Mouse (Mus musculus): ENCODE data around the gene Pxmp2.

DNA sequence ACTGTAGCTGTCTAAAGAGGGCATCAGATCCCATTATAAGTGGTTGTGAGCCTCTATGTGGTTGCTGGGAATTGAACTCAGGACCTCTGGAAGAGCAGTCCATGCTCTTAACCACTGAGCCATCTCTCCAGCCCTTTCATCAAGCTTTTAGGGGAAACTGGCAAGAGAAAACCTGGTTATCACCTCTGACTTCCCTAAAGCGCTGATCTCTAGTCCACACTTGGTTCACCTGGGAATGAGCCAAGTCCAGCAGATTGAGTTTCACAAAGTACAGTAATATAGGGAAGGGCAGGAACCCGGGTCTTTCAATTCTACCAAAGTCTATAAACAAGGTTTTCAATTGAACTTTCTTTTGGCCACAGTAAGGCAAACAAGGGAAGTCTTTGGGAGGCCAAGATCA, 4.0 kb downstream of the Pxmp2 start:
- TF ChIP-seq EP300 (IDR thresholded peaks at IDR 0.05; ENCODE audit: low read depth) (no peak), CTCF (IDR thresholded peaks at IDR 0.05; ENCODE audit: low read depth) (no peak)
